Mouse (Mus musculus): Measurements from ENCODE around the gene A930033H14Rik.

- TF ChIP-seq CTCF (IDR thresholded peaks at IDR 0.05; ENCODE audit: borderline replicate concordance, insufficient read depth, low read length): no peak
- no peak for TF ChIP-seq POLR2A (IDR thresholded peaks at IDR 0.05; ENCODE audit: low read depth, low read length)
Measured at GRCm38 (mm10) chr10:69211560-69211959, 1.3 kb downstream of the A930033H14Rik start.

Measured in embryonic fibroblast, embryonic 13.5 days (primary cell).